ENCODE assay signal across 12 mouse cellular contexts in genomic region chr13:19106418-19106817, GRCm38 (mm10).
DNase-seq lines count a peak whose midpoint lies in the region; ATAC-seq lines count a peak whose summit lies in the region.
"Had no signal": no experiment of that assay in that cellular context is flagged by ENCODE, and none has a peak within 500 bp of the region (broad histone marks: within the 10 kb centered on the region; RNA-seq: fewer than 3 reads in every experiment).

No protein-coding gene starts in this region.

- no peaks in the 10 kb centered on the region for H3K9me3 ChIP-seq in hindbrain, embryonic 16.5 days (ENCODE audit: control insufficient read depth, low read length)
- H3K9me3 ChIP-seq in hindbrain, embryonic 13.5 days, result no peaks in the 10 kb centered on the region
- H3K9me3 ChIP-seq: forebrain, embryonic 13.5 days; heart, embryonic 12.5 days; neural tube, embryonic 15.5 days had no signal

- 65% methylated on average over 5 of the region's 5 CpGs for WGBS in hindbrain, embryonic 16.5 days
- 68% methylated on average over 5 of the region's 5 CpGs for WGBS in hindbrain, embryonic 13.5 days

- DNase-seq in right cerebral cortex, adult 2 months (ENCODE audit: low spot score in 2 of 2), result peak; percentile 25 to 26
- no peak for DNase-seq in right cerebral cortex, postnatal 4 days
- peak; percentile 43 to 53 for DNase-seq in cerebellum, postnatal 14 days
- peak; percentile 58 for DNase-seq in telencephalon, adult 2 months (ENCODE audit: low read depth, low spot score)
- no peak for DNase-seq in left cerebral cortex, adult 18-20 months (ENCODE audit: low spot score in 2 of 2)
- DNase-seq: kidney, adult 18-20 months had no signal

- no peaks in the 10 kb centered on the region for H3K4me1 ChIP-seq in hindbrain, embryonic 16.5 days (ENCODE audit: control insufficient read depth, insufficient read depth, low read depth, low read length)
- no peaks in the 10 kb centered on the region for H3K4me1 ChIP-seq in hindbrain, embryonic 13.5 days (replicated peaks)
- H3K4me1 ChIP-seq: forebrain, embryonic 13.5 days; heart, embryonic 12.5 days; neural tube, embryonic 15.5 days had no signal

- peaks cover 4% of the 10 kb centered on the region; the same call in 1 of the 2 replicates for H3K36me3 ChIP-seq in hindbrain, embryonic 16.5 days (ENCODE audit: control insufficient read depth, insufficient read depth, low read length)
- peaks cover 8% of the 10 kb centered on the region; the same call in 1 of the 2 replicates for H3K36me3 ChIP-seq in hindbrain, embryonic 13.5 days
- H3K36me3 ChIP-seq: heart, embryonic 12.5 days had no signal

- no peaks in the 10 kb centered on the region for H3K27me3 ChIP-seq in hindbrain, embryonic 16.5 days (replicated peaks; ENCODE audit: control insufficient read depth, insufficient read depth, low read length)
- no peaks in the 10 kb centered on the region for H3K27me3 ChIP-seq in hindbrain, embryonic 13.5 days
- H3K27me3 ChIP-seq: forebrain, embryonic 13.5 days; heart, embryonic 12.5 days; neural tube, embryonic 15.5 days had no signal

- no peak overlapping the region for H3K9ac ChIP-seq in hindbrain, embryonic 16.5 days (ENCODE audit: low read depth, low read length)
- no peak overlapping the region for H3K9ac ChIP-seq in hindbrain, embryonic 13.5 days
- H3K9ac ChIP-seq: forebrain, embryonic 13.5 days; heart, embryonic 12.5 days; neural tube, embryonic 15.5 days had no signal

- no peak overlapping the region for H3K4me2 ChIP-seq in hindbrain, embryonic 16.5 days (ENCODE audit: low read length)
- no peak overlapping the region for H3K4me2 ChIP-seq in hindbrain, embryonic 13.5 days
- H3K4me2 ChIP-seq: forebrain, embryonic 13.5 days; heart, embryonic 12.5 days; neural tube, embryonic 15.5 days had no signal

- H3K4me3 ChIP-seq in hindbrain, embryonic 16.5 days (ENCODE audit: low read length), result no peak overlapping the region
- no peak overlapping the region for H3K4me3 ChIP-seq in hindbrain, embryonic 13.5 days
- H3K4me3 ChIP-seq: forebrain, embryonic 13.5 days; heart, embryonic 12.5 days; neural tube, embryonic 15.5 days had no signal

- ATAC-seq in hindbrain, embryonic 16.5 days, result peak; percentile 60; the same call in 1 of the 2 replicates
- ATAC-seq in hindbrain, embryonic 13.5 days (ENCODE audit: low FRiP score), result no peak
- no peak for ATAC-seq in granulocyte monocyte progenitor cell, adult 5-6 weeks (replicated peaks; ENCODE audit: poor library complexity, severe bottlenecking)
- ATAC-seq: forebrain, embryonic 13.5 days had no signal

- H3K27ac ChIP-seq in hindbrain, embryonic 16.5 days (ENCODE audit: low read depth, low read length), result no peak overlapping the region
- no peak overlapping the region for H3K27ac ChIP-seq in hindbrain, embryonic 13.5 days
- H3K27ac ChIP-seq: forebrain, embryonic 13.5 days; neural tube, embryonic 15.5 days had no signal

Comparison
In these comparisons a context has a peak if more than half of its experiments do, and no peak if none do; other contexts are left out.
1. DNase-seq: peak in right cerebral cortex, adult 2 months (2 of 2), cerebellum, postnatal 14 days (2 of 2) and telencephalon, adult 2 months (single experiment); none in right cerebral cortex, postnatal 4 days (single experiment) and left cerebral cortex, adult 18-20 months (0 of 2).